Mouse (Mus musculus) cerebellum, postnatal 4 days (tissue): ENCODE measurements around the gene Gdf15.

Experiments used
- DNase-seq, 2 experiments: peaks; one replicate each; pipeline ENCODE4 v3.0.0; 2022; ENCODE audit warnings: low spot score in 2 of 2, mixed read lengths in 1 of 2

Gdf15 gene

DNA sequence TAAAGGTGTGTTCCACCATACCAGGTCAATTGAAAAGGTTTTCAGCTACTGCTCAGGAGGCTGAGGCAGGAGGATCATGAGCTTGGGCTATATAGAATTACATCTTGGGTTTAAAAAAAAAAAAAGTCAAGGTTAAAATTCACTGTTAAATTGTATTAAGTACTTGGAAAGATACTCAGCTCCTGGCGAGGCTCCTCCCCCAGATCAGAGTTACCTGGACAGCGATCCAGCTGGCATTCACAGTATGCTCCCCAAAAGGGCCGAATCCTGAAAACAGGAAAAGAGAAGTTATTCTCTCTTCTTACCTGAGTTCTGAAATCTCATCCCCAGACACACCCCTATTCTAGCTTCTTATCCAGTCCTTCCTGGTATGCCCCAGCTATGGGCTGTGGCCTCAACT is 25.0 kb upstream of the Gdf15 start:
- no peak for DNase-seq

DNA sequence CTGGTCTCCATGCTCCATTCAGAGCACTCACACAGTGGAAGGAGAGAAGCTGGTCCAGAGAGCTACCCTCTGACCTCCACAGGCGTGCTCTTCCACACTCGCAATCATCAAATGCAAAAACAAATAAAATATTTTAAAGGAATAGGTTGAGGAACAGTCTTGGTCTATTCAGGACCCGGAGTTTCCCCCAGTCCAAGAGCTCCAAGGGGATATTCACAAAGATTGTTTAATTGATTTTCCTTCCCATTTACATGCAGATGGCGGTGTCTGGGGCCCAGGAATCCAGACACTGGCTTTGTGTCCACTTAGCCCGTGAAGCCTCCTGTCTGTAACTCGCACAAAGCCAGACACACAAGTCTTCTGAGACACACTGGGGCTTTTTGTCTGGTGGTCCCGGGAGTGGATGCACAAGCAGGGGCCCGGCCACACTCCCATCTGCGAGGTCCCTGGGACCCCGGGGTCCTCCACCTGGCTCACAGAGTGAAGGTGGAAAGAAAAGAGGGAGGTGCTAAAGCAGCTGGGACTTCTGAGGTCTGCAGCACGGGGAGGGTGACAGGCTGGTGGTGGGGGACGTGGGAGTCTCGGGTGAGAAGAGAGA is 24.0 kb upstream of the Gdf15 start:
- no peak for DNase-seq

GRCm38 (mm10) chr8:70655469-70655868 is 23.2 kb upstream of the Gdf15 start:
- DNase-seq = no peak

- DNase-seq = no peak
Observed at GRCm38 (mm10) chr8:70654121-70654520, 21.9 kb upstream of the Gdf15 start.

DNA sequence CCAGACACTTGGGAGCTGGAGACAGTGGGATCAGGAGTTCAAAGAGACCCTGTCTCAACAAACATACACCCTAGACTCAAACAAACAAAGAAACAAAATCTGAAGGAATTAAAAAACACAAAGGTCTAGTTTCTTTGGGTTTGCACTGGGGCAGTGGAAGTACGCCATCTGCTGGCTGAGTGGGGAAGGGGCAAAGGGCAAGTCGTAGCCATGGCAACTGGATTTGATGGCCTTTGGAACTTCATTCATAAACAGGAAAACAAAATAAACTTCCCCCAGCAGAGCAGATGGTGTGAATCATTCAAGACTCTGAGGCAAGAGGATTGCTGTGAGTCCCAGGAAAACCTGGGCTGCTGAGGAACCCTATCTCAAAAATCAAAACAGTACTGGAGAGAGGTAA is 21.0 kb upstream of the Gdf15 start:
- DNase-seq = no peak

GRCm38 (mm10) chr8:70650351-70650750 is 18.1 kb upstream of the Gdf15 start:
- DNase-seq = no peak

- peak in 1 of 2 experiments; percentile 76 for DNase-seq
Observed at GRCm38 (mm10) chr8:70649324-70649723, 17.1 kb upstream of the Gdf15 start.

- no peak for DNase-seq
Observed at GRCm38 (mm10) chr8:70648921-70649320, 16.7 kb upstream of the Gdf15 start.

GRCm38 (mm10) chr8:70648164-70648442 is 15.8 kb upstream of the Gdf15 start:
- DNase-seq = no peak

DNA sequence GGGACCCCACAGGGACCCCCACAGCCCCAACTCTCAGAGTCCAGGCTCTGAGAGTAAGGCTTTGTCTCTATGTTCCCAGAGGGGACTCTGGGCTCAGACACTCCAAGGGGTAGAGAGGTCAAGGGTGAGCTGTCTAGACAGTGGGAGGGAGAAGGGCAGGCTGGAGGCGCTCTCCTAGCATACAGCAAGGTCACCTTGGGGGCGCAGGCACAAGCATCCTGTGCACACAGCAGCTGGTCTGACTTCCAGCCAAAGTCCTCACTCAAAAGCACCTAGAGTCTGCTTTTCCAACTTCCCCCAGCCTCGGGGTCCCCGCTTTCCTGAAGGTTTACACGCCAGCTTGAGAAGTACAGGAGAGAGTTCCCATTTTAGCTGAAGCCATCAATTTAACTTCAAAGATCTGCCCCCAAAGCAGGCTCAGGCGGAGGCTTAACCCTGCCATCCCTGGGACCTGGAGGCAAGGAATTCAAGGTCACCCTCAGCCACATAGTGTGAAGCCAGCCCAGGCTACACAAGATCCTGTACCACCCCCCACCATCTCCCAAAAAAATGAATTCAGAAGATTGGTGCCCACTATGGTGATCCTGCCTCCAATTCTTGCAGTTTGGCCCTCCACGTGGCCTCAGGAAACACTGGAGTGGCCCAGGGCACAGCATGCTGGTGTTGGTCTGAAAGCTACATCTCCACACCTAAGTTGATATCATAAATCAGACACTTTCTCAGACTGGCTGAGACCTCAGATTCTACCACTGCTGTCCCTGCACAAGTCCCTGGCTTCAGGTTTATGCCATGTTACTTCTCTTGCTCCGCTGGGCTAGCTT is 15.3 kb upstream of the Gdf15 start:
- no peak for DNase-seq

DNA sequence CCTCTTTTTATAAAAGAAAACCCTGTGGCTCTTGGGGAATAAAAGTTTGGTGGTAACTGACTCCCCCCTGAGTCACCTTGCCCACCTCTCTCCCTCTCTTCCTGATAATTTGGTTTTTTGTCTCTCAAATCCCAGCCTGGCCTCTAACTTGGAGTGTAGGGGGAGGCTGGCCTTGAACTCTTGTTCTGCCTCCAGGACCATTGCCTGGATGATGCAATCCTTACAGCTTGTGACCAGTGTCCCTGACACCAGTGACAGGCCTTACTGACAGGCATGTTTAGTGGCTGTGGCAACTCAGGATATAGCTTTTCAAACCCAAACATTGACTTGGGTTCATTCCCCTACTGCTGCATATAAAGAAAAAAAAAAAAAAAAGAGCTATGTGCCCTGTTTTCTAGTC is 14.5 kb upstream of the Gdf15 start:
- no peak for DNase-seq

- no peak for DNase-seq
Observed at GRCm38 (mm10) chr8:70646369-70646768, 14.1 kb upstream of the Gdf15 start.

DNA sequence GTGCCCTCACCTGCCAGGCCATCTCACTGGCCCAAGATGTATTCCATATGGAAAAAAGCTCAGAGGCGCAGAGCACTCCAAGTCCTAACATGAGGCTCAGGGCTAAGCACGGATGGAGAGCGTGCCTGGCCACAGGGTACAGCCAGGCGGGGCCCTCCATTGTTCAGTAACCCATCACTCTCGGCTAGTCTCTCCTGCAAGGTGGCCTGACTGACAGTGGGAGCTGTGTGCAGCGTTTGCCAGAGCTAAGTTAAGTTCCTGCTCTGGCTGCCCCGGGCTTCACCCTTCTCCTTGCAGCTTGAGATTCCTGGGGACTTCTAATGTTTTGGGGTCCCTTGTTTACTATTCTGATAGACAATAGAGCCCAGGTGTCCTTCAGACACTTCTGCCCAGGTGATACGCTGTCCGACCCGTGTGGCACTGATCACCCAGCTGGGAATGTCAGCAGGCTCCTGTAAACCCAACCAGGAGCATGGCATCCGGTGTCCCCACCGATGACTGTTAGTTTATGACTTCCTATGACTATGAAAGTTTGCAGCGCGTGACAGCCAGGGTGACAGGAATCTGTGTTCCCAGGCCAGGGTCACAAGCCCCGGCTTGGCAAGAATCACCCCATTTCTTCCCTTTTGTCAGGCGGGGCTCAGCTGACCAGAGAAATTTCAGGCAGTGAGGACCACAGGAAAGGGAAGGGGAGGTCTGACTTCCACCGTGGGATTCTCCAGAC is 13.4 kb upstream of the Gdf15 start:
- DNase-seq = no peak

DNA sequence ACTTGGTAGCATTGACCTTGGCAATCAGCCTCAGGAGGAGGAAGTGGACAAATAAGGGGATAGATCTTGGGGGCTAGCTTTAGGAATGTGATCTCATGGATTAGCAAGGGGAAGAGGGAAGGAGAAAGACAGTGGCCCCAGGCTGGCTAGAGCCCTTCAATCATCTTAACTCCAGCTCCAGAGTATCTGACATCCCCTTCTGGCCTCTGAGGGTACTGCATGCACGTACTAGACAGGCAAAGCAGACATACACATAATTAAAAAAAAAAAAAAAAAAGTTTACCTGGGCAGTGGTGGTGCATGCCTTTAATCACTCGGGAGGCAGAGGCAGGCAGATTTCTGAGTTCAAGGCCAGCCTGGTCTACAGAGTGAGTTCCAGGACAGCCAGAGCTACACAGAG is 11.8 kb upstream of the Gdf15 start:
- no peak for DNase-seq

DNA sequence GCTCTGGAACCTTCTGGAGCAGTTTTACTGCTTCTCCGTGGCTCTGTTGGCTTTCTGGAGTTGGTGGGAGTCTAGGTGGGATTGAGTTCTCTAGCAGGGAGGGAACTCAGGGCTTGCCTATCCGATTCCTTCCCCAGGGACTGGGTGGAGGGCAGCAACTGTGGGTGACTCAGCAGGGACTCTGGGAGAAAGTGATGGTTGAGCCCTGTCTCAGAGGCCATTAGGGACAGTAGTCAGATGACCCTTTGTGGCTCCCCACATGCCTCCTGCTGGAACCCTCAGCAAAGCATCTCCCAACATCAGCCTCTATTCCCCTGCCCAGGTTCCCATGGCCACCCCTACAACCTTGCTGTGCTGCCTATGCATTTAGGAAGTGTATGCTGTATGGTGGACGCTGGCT is 10.8 kb upstream of the Gdf15 start:
- DNase-seq = no peak

- no peak for DNase-seq
Observed at GRCm38 (mm10) chr8:70638752-70639151, 6.5 kb upstream of the Gdf15 start.

- no peak for DNase-seq
Observed at GRCm38 (mm10) chr8:70636838-70637237, 4.6 kb upstream of the Gdf15 start.

- DNase-seq = no peak
Observed at GRCm38 (mm10) chr8:70635527-70635926, 3.3 kb upstream of the Gdf15 start.

GRCm38 (mm10) chr8:70634066-70634465 is 1.8 kb upstream of the Gdf15 start:
- DNase-seq = no peak

GRCm38 (mm10) chr8:70631436-70631835 is 820 bp downstream of the Gdf15 start:
- DNase-seq = no peak

DNA sequence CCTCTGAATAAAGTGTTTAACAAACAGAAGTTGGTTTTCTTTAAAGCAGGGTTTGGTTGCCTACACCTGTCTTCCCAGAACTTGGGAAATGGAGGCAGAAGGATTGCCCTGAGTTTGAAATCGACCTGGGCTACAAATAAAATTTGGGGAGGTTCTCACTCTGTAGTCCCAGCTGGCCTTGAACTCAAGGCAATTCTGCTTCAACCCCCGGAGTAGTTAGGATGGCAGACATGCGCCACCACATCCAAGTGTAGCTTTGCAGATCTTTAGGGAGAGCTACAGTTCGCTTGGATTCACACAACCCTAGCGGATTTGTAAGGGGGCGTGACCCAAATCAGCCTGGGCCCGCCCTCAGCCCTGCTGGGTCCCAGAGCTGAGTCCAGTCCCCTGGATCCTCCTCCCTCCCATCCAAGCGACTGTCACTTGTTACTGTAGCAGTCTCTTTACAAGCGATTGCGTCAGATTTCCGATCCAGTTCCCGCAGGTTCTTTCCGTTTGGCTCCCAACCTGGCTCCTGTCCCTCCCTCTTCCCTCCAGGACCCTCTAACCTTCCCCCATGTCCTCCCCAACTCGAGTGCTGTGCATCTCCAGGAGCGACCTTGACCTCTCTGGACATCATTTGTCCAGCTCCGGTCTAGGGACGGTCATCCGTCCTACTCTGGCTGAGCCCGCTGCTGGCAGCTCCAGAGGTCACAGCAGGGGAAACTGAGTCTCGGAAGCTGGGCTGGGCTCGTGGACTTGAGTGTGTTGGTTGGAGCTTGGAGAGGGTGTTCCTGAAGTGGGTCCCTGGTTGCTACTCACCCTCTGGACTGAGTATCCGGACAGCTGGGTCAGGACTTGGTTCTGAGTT is 1.5 kb downstream of the Gdf15 start:
- DNase-seq = no peak
